Mouse (Mus musculus) stomach, postnatal 0 days (tissue): ENCODE data around the gene Shisal2b.
"Not testable (repeated sequence)": the region's sequence is repeated elsewhere in the genome, so short reads cannot be mapped to it uniquely, and the experiment has no call there.

Experiments used
- CTCF ChIP-seq: IDR thresholded peaks from 2 replicates; pipeline ENCODE4 v1.5.1; 2016; ENCODE audit warnings: antibody characterized with exemption, low read depth, mild to moderate bottlenecking, moderate library complexity
- EP300 ChIP-seq: optimal IDR thresholded peaks from 2 replicates; pipeline ENCODE3; 2016; ENCODE audit warnings: antibody characterized with exemption

DNA sequence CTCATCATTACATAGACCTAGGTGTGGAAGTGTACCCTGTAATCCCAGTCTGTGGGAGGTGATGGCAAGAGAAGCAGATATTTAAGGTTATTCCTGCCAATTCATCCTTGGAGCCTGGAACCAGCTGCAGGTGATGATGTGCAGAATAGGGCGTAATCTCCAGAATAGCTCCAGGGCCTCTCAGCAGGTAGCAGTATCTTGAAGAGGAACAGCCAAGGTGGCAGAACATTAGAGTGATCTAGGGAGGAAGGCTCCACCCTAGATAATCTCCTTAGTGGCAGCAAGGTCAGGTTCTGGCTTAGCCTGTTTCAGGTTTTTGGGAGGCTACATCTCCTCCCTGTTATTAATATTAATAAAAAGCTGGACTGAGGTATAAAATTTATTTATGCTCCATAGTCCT, 47.3 kb upstream of the Shisal2b start:
- TF ChIP-seq CTCF, EP300: not testable (repeated sequence)
